Mouse (Mus musculus) right cerebral cortex, adult 18-20 months (tissue): Measurements from ENCODE around the gene Prr11.

Source experiments
- DNase-seq: peaks from one replicate; pipeline ENCODE4 v3.0.0; 2022; ENCODE audit warnings: mixed read lengths

Gene Prr11

GRCm38 (mm10) chr11:87043052-87043451, 65.5 kb downstream of the Prr11 start:
- DNase-seq: no peak

GRCm38 (mm10) chr11:87039307-87039963, 69.1 kb downstream of the Prr11 start:
- DNase-seq: no peak
